Mouse (Mus musculus): Measurements from ENCODE around the gene Thbd. TPM values are rescaled to one million over a fixed set of nuclear protein-coding genes. Genes with fewer than 3 reads are reported as not detected.

Gene Thbd
- total and polyA plus RNA-seq, 2 experiments from 2014 or later = 14.7 to 26.1 TPM

GRCm38 (mm10) chr2:148419776-148420175, 11.8 kb upstream of the Thbd start:
- no peak overlapping the region for H3K9ac ChIP-seq (replicated peaks; ENCODE audit: low read length, poor library complexity, severe bottlenecking)
- DNase-seq (ENCODE audit: low spot score) (no peak), ATAC-seq (ENCODE audit: low FRiP score) (no peak)
- TF ChIP-seq CTCF (IDR thresholded peaks at IDR 0.05) = no peak
- no peaks in the 10 kb centered on the region for H3K4me1 ChIP-seq (ENCODE audit: insufficient read depth, low read length)
- no peak overlapping the region for H3K27ac ChIP-seq (ENCODE audit: low read depth, low read length)
- no peak overlapping the region for H3K4me2 ChIP-seq (ENCODE audit: low read depth, low read length, poor library complexity, severe bottlenecking)
- H3K36me3 ChIP-seq (ENCODE audit: insufficient read depth, low read length) = no peaks in the 10 kb centered on the region
- 76% methylated on average over 2 of the region's 2 CpGs for WGBS
- H3K27me3 ChIP-seq (ENCODE audit: insufficient read depth, low read length) = no peaks in the 10 kb centered on the region; the same call in 1 of the 2 replicates
- no peaks in the 10 kb centered on the region for H3K9me3 ChIP-seq (ENCODE audit: low read length)
- no peak overlapping the region for H3K4me3 ChIP-seq (ENCODE audit: low read depth, low read length)

DNA sequence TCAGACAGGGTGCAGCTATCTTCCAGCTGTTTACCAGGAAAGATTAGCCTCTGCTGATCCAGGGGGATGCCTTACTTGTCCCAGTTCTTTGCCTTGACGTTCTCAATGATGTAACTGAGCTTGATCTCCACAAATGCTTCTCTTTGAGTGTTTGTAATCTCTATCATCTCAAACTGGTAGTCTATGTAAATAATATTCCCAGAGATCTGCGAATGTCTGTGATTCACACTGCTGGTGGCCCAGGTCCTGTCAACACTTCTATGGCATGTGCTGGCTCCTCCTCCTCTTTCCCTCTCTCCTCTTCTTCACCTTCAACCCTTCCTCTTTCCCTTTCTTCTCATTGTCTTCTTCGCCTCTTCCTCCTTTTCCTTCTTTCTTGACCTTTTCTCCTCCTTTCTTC, 11.2 kb upstream of the Thbd start:
- Histone ChIP-seq H3K4me2 (ENCODE audit: low read depth, low read length, poor library complexity, severe bottlenecking) (no peak overlapping the region), H3K9me3 (ENCODE audit: low read length) (no peaks in the 10 kb centered on the region), H3K36me3 (ENCODE audit: insufficient read depth, low read length) (no peaks in the 10 kb centered on the region), H3K4me3 (ENCODE audit: low read depth, low read length) (no peak overlapping the region), H3K4me1 (ENCODE audit: insufficient read depth, low read length) (no peaks in the 10 kb centered on the region), H3K27me3 (ENCODE audit: insufficient read depth, low read length) (no peaks in the 10 kb centered on the region; the same call in 1 of the 2 replicates), H3K27ac (ENCODE audit: low read depth, low read length) (no peak overlapping the region), H3K9ac (replicated peaks; ENCODE audit: low read length, poor library complexity, severe bottlenecking) (no peak overlapping the region)
- 71% methylated on average over 3 of the region's 3 CpGs for WGBS
- no peak for TF ChIP-seq CTCF (IDR thresholded peaks at IDR 0.05)
- DNase-seq (ENCODE audit: low spot score) (no peak), ATAC-seq (ENCODE audit: low FRiP score) (no peak)

GRCm38 (mm10) chr2:148409821-148410220, 1.8 kb upstream of the Thbd start:
- H3K27me3 ChIP-seq (ENCODE audit: insufficient read depth, low read length) = peaks cover 34% of the 10 kb centered on the region
- no peak for TF ChIP-seq CTCF (IDR thresholded peaks at IDR 0.05)
- no peak overlapping the region for H3K4me2 ChIP-seq (ENCODE audit: low read depth, low read length, poor library complexity, severe bottlenecking)
- WGBS = 75% methylated on average over 1 of the region's 1 CpGs
- H3K4me3 ChIP-seq (ENCODE audit: low read depth, low read length) = no peak overlapping the region
- no peaks in the 10 kb centered on the region for H3K36me3 ChIP-seq (ENCODE audit: insufficient read depth, low read length)
- DNase-seq (ENCODE audit: low spot score) (no peak), ATAC-seq (ENCODE audit: low FRiP score) (no peak)
- H3K9me3 ChIP-seq (ENCODE audit: low read length) = no peaks in the 10 kb centered on the region
- H3K4me1 ChIP-seq (ENCODE audit: insufficient read depth, low read length) = peaks cover 4% of the 10 kb centered on the region; the same call in 1 of the 2 replicates
- no peak overlapping the region for H3K9ac ChIP-seq (replicated peaks; ENCODE audit: low read length, poor library complexity, severe bottlenecking)
- H3K27ac ChIP-seq (ENCODE audit: low read depth, low read length) = no peak overlapping the region

DNA sequence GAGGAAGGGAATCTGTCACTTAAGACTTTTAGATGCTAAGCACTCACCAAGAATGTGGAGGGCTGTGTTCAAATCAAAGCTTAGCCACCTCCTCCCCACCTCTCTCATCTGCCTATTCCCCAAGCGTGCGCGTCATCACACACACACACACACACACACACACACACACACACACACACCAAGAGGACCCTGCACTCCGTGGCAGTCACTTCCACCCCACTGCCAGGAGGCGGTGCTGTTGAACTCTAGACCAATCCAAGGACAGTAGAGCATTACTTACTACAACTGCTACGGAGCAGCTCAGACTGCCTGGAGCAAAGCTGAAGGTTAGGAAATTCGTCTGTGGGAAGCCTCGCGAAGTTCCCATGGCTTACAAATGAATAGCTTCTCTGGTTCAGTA, 1.2 kb upstream of the Thbd start:
- Histone ChIP-seq H3K4me3 (ENCODE audit: low read depth, low read length) (no peak overlapping the region), H3K4me2 (ENCODE audit: low read depth, low read length, poor library complexity, severe bottlenecking) (no peak overlapping the region), H3K4me1 (ENCODE audit: insufficient read depth, low read length) (peaks cover 4% of the 10 kb centered on the region; the same call in 1 of the 2 replicates), H3K9me3 (ENCODE audit: low read length) (no peaks in the 10 kb centered on the region), H3K27ac (ENCODE audit: low read depth, low read length) (no peak overlapping the region), H3K9ac (replicated peaks; ENCODE audit: low read length, poor library complexity, severe bottlenecking) (no peak overlapping the region), H3K27me3 (ENCODE audit: insufficient read depth, low read length) (peaks cover 34% of the 10 kb centered on the region), H3K36me3 (ENCODE audit: insufficient read depth, low read length) (no peaks in the 10 kb centered on the region)
- peak; percentile 83 for TF ChIP-seq CTCF (IDR thresholded peaks at IDR 0.05)
- 17% methylated on average over 9 of the region's 9 CpGs for WGBS
- peak; percentile 79 for DNase-seq (ENCODE audit: low spot score)
- peak; percentile 81 for ATAC-seq (ENCODE audit: low FRiP score)

DNA sequence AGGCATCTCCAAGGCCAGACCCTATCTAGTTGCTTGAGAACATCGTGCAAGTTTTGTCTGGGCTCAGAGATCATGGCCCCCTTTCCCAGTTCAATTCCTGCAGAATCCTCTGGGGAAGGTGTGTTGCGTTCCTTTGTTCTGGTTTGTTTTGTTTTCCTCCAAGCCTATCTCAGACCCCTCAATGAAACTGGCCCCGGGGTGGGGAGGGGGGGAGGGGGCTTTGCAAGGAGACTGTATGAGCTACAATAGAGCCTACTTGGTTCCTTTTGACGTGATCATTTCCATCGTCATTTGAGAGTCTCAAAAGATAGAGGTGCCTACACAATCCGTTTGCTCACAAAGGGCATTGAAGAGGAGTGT, 753 bp upstream of the Thbd start:
- no peak for TF ChIP-seq CTCF (IDR thresholded peaks at IDR 0.05)
- Histone ChIP-seq H3K36me3 (ENCODE audit: insufficient read depth, low read length) (no peaks in the 10 kb centered on the region), H3K9me3 (ENCODE audit: low read length) (no peaks in the 10 kb centered on the region), H3K27me3 (ENCODE audit: insufficient read depth, low read length) (peaks cover 34% of the 10 kb centered on the region), H3K4me1 (ENCODE audit: insufficient read depth, low read length) (peaks cover 4% of the 10 kb centered on the region; the same call in 1 of the 2 replicates), H3K9ac (replicated peaks; ENCODE audit: low read length, poor library complexity, severe bottlenecking) (no peak overlapping the region), H3K4me3 (ENCODE audit: low read depth, low read length) (no peak overlapping the region), H3K4me2 (ENCODE audit: low read depth, low read length, poor library complexity, severe bottlenecking) (no peak overlapping the region), H3K27ac (ENCODE audit: low read depth, low read length) (no peak overlapping the region)
- DNase-seq (ENCODE audit: low spot score) = no peak
- WGBS = 17% methylated on average over 6 of the region's 6 CpGs
- no peak; the same call in 1 of the 2 replicates for ATAC-seq (ENCODE audit: low FRiP score)

DNA sequence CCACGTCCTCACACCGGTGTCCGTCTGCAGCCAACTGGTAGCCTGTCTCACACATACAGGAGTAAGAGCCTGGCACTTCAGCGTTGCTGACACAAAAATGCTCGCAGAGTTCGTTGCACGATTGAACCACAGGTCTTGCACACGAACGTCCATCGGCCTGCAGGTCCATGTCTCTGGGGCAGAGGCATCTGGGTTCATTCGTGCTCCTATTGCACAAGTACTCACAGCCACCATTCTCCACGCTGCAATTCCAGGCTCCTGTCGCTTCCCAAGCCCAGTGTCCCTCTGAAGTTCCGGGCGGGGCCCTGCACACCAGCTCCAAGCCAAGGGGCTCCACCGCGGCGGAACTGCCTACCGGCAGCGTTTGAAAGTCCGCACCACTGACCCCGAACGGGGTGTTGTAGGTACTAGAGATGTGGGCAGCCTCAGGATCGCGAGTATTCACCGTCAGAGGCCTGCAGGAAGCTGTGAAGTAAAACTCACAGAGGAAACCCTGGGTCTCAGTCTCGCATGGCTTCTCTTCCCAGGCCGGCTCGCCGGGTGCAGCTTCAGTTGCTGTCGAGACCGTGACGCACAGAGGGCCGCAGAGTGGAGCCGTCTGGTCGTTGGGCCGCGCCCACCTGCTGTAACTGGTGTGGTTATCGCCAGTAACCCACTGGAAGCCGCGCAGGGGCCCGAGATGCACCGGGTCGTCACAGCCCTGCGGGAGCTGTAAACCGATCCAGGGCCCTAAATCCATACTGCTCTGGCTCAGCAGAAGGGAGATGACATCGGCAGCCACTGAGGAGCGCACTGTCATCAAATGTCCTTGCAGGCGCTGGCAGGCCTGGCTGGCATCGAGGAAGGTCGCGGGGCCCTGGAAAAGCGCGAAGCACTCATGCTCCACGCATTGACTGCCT, 768 bp downstream of the Thbd start:
- TF ChIP-seq CTCF (IDR thresholded peaks at IDR 0.05) = peak; percentile 1; the same call in 1 of the 2 replicates
- Histone ChIP-seq H3K4me3 (ENCODE audit: low read depth, low read length) (peak overlapping the region; percentile 31), H3K9me3 (ENCODE audit: low read length) (no peaks in the 10 kb centered on the region), H3K27me3 (ENCODE audit: insufficient read depth, low read length) (peaks cover 34% of the 10 kb centered on the region), H3K4me2 (ENCODE audit: low read depth, low read length, poor library complexity, severe bottlenecking) (peak overlapping the region; percentile 52), H3K4me1 (ENCODE audit: insufficient read depth, low read length) (peaks cover 4% of the 10 kb centered on the region; the same call in 1 of the 2 replicates), H3K36me3 (ENCODE audit: insufficient read depth, low read length) (no peaks in the 10 kb centered on the region), H3K27ac (ENCODE audit: low read depth, low read length) (no peak overlapping the region), H3K9ac (replicated peaks; ENCODE audit: low read length, poor library complexity, severe bottlenecking) (peak overlapping the region; percentile 3; the same call in 1 of the 2 replicates)
- DNase-seq (ENCODE audit: low spot score) (no peak), ATAC-seq (ENCODE audit: low FRiP score) (peak; percentile 51)
- WGBS = 7% methylated on average over 55 of the region's 55 CpGs
